Mouse (Mus musculus): ENCODE results near the gene Tmed3.

Gene Tmed3

GRCm38 (mm10) chr9:89704265-89705196 lies at the start of gene Tmed3:
Gene Tmed3, minus strand, starts transcription at chr9:89705068.
- in situ Hi-C loops (cut with MboI; ENCODE audit: low sequenced_read_pairs), result no loop called here

GRCm38 (mm10) chr9:89740041-89740440 lies 35.2 kb upstream of the Tmed3 start:
- in situ Hi-C loops (cut with MboI; ENCODE audit: low sequenced_read_pairs), result no loop called here

DNA sequence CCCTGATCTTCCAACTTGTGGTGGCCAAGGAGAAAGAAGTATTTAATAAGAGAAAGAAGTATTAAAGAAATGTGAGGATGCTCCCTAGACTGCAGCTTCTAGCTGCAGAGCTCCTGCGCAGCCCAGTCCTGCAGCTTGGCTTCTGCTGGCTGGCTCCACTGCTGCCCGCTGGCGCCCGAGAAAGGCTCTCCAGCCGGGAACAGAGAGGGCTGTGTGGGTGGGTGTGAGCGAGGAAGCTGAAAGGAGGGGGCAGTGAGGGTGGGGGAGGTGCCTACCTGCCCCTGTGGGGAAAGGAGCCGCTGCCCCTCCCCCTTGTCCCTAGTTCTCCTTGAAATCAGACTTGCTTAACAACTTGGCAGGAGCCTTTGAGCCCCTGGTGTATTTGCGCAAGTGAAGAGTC lies 33.4 kb upstream of the Tmed3 start, which contains the start of gene Ankrd34c:
Ankrd34c (minus strand) TSS at position 181 of the 400 bp plus-strand sequence.
- in situ Hi-C loops (cut with MboI; ENCODE audit: low sequenced_read_pairs), result no loop called here

- in situ Hi-C loops (cut with MboI; ENCODE audit: low sequenced_read_pairs), result no loop called here
These were observed 33.0 kb upstream of the Tmed3 start for GRCm38 (mm10) chr9:89737888-89738287.

- in situ Hi-C loops (cut with MboI; ENCODE audit: low sequenced_read_pairs), result no loop called here
These were observed 32.3 kb upstream of the Tmed3 start for GRCm38 (mm10) chr9:89736932-89737705.

DNA sequence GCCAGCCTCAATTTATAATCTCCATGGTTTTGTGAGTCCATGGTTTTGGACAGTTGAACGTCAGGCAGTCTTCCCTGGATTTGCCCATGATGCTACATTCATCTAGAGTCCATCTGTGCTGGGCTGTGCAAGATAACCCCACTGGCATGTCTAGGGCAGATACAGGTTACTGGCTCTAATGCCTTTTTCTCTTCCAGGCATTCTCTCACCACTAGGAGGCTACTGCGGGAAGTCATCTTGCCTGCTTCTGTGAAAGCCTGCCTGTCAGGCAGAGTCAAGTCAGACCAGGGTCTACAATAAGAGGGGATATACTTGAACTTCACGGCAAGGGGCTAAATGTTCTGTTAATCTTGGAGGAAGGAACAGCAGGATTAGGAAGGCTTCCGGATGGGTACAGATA lies 2.0 kb upstream of the Tmed3 start:
- in situ Hi-C loops (cut with MboI; ENCODE audit: low sequenced_read_pairs), result no loop called here

GRCm38 (mm10) chr9:89705197-89705533 lies 297 bp upstream of the Tmed3 start:
- in situ Hi-C loops (cut with MboI; ENCODE audit: low sequenced_read_pairs), result no loop called here

GRCm38 (mm10) chr9:89700910-89701457 lies 3.9 kb downstream of the Tmed3 start:
- in situ Hi-C loops (cut with MboI; ENCODE audit: low sequenced_read_pairs), result no loop called here

DNA sequence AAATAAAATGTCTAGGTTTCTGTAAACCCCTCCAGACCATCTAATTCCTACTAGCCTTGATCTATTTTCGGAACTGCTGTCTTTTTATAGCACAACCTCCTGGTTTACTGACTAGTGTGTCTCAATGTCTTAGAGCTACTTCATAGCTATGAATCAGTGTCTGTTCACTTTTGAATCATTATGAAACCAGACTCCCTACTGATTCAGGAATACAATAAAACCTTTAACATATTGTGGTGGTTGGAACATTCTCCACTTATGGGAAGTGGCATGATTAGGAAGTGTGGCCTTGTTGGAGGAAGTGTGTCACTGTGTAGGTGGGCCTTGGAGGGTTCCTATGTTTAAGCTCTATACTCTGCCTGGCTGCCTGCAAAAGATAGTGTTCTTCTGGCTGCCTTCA lies 9.7 kb downstream of the Tmed3 start:
- in situ Hi-C loops (cut with MboI; ENCODE audit: low sequenced_read_pairs), result loop anchor here (25.0 kb wide), 1 partner anchor 458 kb away; no protein-coding TSS in a partner anchor

- in situ Hi-C loops (cut with MboI; ENCODE audit: low sequenced_read_pairs), result loop anchor here (25.0 kb wide), 1 partner anchor 456 kb away; no protein-coding TSS in a partner anchor
These were observed 11.2 kb downstream of the Tmed3 start for GRCm38 (mm10) chr9:89693670-89694069.

DNA sequence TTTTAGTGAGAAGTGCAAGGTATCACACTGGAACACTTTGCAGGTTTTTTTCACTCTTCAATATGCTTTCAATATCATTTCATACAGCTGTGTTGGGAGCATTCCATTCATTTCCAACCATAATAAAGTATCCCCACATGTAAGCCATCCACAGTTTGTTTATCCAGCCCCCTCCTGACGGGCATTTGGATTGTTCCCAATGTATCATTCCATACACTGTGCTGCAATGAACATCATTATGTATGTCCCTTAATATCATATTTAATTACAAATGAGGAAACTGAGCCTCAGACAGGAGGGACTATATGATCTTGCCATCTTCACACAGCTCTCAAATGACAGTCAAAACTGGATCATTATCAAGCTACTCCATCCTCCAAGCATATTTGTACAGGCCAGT lies 15.7 kb downstream of the Tmed3 start:
- in situ Hi-C loops (cut with MboI; ENCODE audit: low sequenced_read_pairs), result loop anchor here (25.0 kb wide), 1 partner anchor 452 kb away; no protein-coding TSS in a partner anchor

DNA sequence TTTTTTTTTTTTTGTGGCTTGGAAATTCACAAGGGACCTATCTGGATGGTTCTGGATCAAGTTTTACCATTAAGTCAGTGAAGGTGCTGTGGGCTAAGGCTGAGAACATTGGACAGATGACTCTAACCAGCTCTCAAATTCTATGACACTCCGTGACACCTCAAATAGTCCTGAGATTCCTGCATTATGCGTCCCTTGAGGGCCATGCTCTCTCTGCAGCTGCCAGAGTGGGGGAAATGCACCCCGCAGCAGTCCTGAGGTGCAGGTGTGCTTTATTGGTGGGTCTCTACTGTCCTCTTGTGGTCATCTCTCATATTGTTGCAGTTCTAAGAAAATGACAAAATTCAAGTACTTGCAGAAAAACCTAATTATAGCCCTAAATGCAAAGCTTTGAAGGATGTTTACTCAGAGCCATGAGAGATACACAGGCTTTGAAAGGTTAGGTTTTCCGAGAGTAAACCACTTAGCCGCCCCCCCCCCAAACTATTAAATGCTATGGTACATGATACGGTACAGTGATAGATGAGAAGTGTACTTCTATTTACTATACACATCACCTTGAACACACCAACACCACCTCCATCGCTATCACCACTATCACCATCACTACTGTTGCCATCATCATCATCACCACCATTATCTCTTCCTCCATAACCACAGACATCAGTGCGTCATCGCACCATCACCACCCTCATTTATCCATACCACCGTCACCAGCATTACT lies 17.2 kb downstream of the Tmed3 start:
- in situ Hi-C loops (cut with MboI; ENCODE audit: low sequenced_read_pairs), result loop anchor here (25.0 kb wide), 1 partner anchor 450 kb away; no protein-coding TSS in a partner anchor

DNA sequence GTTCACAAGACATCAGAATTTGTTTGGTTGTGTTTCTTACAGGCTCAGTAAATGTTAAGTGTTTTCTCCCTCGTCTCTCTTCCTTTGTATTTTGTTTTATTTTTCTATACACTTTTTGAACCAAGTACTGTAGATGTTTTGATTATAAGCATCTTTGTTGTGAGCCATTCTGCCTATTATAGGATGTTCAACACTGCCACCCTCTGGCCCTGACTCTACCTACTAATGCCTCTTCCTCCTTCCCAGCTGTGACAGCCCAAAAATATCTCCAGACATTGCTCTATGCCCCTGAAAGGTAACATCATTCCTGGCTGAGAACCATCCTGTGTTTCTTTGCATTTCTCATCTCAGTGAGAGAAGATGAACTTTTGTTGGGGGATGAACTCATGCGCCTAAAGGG lies 18.6 kb downstream of the Tmed3 start:
- in situ Hi-C loops (cut with MboI; ENCODE audit: low sequenced_read_pairs), result loop anchor here (25.0 kb wide), 1 partner anchor 449 kb away; no protein-coding TSS in a partner anchor

DNA sequence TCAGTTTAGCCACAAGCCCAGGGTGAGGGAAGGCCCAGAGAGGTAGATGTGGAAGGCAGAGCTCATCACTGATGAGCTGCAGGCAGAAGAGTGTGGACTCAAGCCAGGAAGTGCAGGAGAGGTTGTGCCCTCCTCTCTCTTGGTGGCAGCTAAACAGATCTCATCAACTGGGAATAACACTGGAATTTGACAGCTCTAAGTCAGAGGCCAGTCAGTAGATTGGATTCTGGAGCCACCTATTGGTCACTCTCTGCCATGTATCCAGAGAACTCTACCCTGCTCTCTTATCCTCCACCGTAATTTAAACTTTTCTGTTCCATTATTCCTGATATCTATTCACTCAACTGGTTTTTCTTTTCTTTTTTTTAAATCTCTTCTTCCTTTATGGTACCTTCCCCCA lies 25.9 kb downstream of the Tmed3 start:
- in situ Hi-C loops (cut with MboI; ENCODE audit: low sequenced_read_pairs), result loop anchor here (25.0 kb wide), 1 partner anchor 442 kb away; no protein-coding TSS in a partner anchor

DNA sequence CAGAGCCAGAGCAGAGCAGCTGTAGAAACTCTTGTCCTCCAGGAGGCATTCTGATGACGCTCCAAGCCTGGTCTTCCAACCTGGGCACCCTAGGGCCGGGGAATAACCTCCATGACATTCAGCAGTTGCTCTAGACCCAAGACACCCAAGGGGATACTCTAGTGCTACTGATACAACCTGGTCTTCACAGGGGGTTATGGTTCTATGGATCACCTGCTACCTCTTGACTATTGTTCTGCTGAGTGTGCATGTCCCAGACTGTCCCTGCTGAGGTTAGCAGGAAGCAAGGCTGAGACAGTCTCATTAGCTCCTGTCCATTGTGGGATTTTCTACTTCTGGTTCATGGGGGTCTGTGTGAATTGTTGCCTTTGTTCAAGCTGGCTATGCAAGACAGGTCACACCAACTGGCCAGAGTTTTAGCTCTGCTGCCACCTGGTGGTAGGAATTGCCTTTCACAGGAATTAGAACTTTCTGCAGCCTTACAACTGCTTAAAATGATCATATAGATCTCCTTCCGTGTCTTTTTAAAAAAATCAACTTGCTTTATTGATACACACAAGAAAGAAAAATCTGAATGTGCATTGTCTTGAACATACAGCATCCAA lies 30.8 kb downstream of the Tmed3 start:
- in situ Hi-C loops (cut with MboI; ENCODE audit: low sequenced_read_pairs), result no loop called here

DNA sequence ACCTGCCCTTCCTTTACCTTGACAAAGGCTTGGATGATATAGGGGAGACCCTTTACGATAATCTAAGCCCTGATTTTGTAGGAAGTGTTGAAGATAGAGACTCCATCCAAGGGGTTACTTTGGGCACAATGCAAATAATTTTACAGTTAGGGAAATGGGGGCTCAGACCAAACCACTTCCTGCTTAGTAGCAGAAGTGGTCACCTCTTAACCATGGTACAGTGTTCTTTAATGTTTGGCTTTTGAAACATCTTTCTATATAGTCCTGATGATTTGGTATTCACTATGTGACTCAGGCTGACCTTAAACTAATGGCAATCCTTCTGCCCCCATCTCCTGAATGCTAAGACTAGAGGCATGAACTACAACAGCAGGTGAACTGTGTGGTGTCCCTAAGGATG lies 31.5 kb downstream of the Tmed3 start:
- in situ Hi-C loops (cut with MboI; ENCODE audit: low sequenced_read_pairs), result no loop called here

- in situ Hi-C loops (cut with MboI; ENCODE audit: low sequenced_read_pairs), result no loop called here
These were observed 35.0 kb downstream of the Tmed3 start for GRCm38 (mm10) chr9:89669878-89670277.

DNA sequence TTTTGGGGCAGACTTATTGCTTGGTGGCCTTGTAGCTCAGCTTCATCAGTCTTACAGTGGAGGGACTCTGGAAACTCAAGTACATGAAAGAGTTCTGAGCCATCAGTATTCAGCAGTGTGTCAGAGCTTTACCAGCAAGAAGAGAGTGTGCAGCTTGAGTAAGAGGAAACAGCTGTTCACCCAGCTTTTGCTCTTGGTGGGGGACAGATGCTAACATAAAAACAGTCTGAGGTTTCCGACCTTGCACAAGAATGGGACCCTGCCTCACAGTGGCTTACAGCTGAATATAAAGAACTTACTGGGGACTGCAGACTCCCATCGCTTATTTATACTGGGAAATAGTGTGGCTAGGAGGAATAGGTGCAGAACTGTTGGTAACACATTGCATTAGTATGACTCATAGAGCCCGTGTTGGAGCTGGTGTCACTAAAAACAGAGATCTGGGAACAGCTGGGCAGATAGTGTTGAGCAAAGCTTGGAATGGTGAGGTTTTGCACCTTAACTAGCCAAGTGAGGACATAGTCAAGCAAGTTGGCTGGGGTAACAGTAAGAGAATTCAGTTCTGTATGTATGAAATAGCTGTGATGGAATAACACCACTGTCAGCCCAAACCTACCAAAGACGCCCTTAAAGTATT lies 37.4 kb downstream of the Tmed3 start:
- in situ Hi-C loops (cut with MboI; ENCODE audit: low sequenced_read_pairs), result no loop called here

GRCm38 (mm10) chr9:89650913-89651312 lies 54.0 kb downstream of the Tmed3 start:
- in situ Hi-C loops (cut with MboI; ENCODE audit: low sequenced_read_pairs), result no loop called here

Data from CH12F3 (cell line).